Mouse (Mus musculus): ENCODE results near the gene Commd6. TPM values are rescaled to one million over a fixed set of nuclear protein-coding genes. Genes with fewer than 3 reads are reported as not detected.

The Commd6 gene
- total and polyA plus RNA-seq, 2 experiments from 2014 or later, result 26.9 to 77.8 TPM

DNA sequence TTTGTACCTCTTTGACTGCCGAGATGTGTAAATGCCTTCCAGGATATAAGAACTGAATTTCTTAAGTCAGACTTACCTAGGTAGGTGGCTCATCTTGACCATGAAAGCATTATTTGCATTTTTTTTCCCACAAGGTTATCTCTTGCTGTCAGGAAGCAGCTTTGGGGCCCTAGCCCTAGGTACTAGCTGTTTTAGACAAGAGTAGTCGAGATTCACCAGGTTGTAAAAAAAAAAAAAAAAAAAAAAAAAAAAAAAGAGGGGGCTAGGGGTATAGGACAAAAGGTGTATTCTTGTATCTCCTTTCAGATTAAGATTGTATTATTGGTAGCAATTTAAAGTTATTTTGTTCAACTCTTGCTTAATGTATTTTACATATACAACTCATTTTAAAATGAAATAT, 9.9 kb downstream of the Commd6 start:
- no peak overlapping the region for H3K4me2 ChIP-seq (ENCODE audit: low read depth, low read length, poor library complexity, severe bottlenecking)
- ATAC-seq (ENCODE audit: low FRiP score), result no peak
- H3K4me1 ChIP-seq (ENCODE audit: insufficient read depth, low read length), result no peaks in the 10 kb centered on the region
- H3K27ac ChIP-seq (ENCODE audit: low read depth, low read length), result no peak overlapping the region
- DNase-seq (ENCODE audit: low spot score), result no peak
- peaks cover 11% of the 10 kb centered on the region; the same call in 1 of the 2 replicates for H3K36me3 ChIP-seq (ENCODE audit: insufficient read depth, low read length)
- H3K9me3 ChIP-seq (ENCODE audit: low read length), result no peaks in the 10 kb centered on the region
- no peak for TF ChIP-seq CTCF (IDR thresholded peaks at IDR 0.05)
- WGBS, result 91% methylated on average over 2 of the region's 2 CpGs
- H3K27me3 ChIP-seq (ENCODE audit: insufficient read depth, low read length), result no peaks in the 10 kb centered on the region
- H3K9ac ChIP-seq (replicated peaks; ENCODE audit: low read length, poor library complexity, severe bottlenecking), result no peak overlapping the region
- H3K4me3 ChIP-seq (ENCODE audit: low read depth, low read length), result no peak overlapping the region

DNA sequence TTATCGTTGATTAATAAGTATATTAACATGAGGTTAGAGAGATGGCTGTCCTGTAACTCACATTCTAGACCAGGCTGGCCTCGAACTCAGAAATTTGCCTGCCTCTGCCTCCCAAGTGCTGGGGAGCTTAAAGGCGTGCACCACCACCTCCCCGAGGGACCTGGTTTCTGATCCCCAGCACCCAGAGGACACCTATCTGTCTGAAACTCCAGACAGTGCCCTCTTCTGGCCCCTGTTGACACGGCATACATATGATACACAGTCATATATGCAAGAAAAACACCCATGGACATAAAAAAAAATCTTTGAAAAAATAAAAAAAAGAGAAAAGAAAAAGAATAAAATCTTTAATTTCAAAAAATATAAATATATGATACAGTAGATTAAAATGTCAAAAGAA, 22.8 kb downstream of the Commd6 start:
- Histone ChIP-seq H3K27me3 (ENCODE audit: insufficient read depth, low read length) (no peaks in the 10 kb centered on the region), H3K36me3 (ENCODE audit: insufficient read depth, low read length) (no peaks in the 10 kb centered on the region), H3K9ac (replicated peaks; ENCODE audit: low read length, poor library complexity, severe bottlenecking) (no peak overlapping the region), H3K4me1 (ENCODE audit: insufficient read depth, low read length) (no peaks in the 10 kb centered on the region), H3K9me3 (ENCODE audit: low read length) (no peaks in the 10 kb centered on the region), H3K4me3 (ENCODE audit: low read depth, low read length) (no peak overlapping the region), H3K4me2 (ENCODE audit: low read depth, low read length, poor library complexity, severe bottlenecking) (no peak overlapping the region), H3K27ac (ENCODE audit: low read depth, low read length) (no peak overlapping the region)
- ATAC-seq (ENCODE audit: low FRiP score), result no peak
- WGBS, result 92% methylated on average over 5 of the region's 5 CpGs
- no peak for DNase-seq (ENCODE audit: low spot score)
- TF ChIP-seq CTCF (IDR thresholded peaks at IDR 0.05), result no peak

DNA sequence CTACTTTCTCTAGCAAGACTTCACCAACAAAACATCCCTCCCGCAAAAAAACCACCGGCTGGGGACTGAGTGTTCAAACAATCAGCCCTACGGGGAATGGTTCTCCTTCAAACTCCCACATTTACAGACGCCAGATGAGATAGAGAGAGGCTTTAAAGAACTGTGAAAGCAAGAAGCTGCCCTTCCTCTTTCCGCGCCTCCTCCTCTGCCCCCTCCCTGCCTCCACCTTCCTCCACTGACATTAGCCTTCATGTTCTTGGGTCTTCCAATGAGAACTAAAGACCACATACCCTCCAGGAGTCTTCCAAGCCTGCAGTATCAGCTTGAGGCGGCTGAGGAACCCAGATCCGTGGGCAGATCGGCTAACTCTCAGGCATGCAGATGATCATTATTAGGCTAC, 24.3 kb downstream of the Commd6 start:
- Histone ChIP-seq H3K9ac (replicated peaks; ENCODE audit: low read length, poor library complexity, severe bottlenecking) (no peak overlapping the region), H3K4me2 (ENCODE audit: low read depth, low read length, poor library complexity, severe bottlenecking) (no peak overlapping the region), H3K27ac (ENCODE audit: low read depth, low read length) (no peak overlapping the region), H3K9me3 (ENCODE audit: low read length) (no peaks in the 10 kb centered on the region), H3K4me1 (ENCODE audit: insufficient read depth, low read length) (no peaks in the 10 kb centered on the region), H3K36me3 (ENCODE audit: insufficient read depth, low read length) (no peaks in the 10 kb centered on the region), H3K27me3 (ENCODE audit: insufficient read depth, low read length) (no peaks in the 10 kb centered on the region), H3K4me3 (ENCODE audit: low read depth, low read length) (no peak overlapping the region)
- DNase-seq (ENCODE audit: low spot score) (no peak), ATAC-seq (ENCODE audit: low FRiP score) (no peak)
- WGBS, result 85% methylated on average over 8 of the region's 9 CpGs
- no peak for TF ChIP-seq CTCF (IDR thresholded peaks at IDR 0.05)

DNA sequence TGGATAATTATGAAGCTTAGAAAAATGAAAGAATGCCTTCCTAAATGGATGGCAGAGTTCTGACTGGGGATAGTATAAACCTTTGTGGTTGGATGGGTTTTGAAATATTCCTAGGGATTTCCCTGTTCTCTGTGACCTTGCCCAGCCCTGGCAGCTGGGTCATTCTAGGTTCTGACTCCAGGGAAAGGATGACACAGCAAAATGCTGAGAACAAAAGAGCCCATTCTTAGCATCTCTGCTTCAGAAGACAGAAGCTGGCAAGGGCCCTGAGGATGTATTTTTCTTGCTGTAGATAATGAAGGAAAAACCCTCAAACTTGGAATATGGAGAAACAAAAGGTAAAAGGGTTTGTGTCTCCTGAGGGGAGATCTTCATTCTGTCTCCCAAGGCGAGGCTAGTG, 27.3 kb downstream of the Commd6 start:
- H3K9ac ChIP-seq (replicated peaks; ENCODE audit: low read length, poor library complexity, severe bottlenecking), result no peak overlapping the region
- H3K36me3 ChIP-seq (ENCODE audit: insufficient read depth, low read length), result no peaks in the 10 kb centered on the region
- no peak overlapping the region for H3K4me3 ChIP-seq (ENCODE audit: low read depth, low read length)
- DNase-seq (ENCODE audit: low spot score) (no peak), ATAC-seq (ENCODE audit: low FRiP score) (no peak)
- H3K9me3 ChIP-seq (ENCODE audit: low read length), result no peaks in the 10 kb centered on the region
- H3K4me1 ChIP-seq (ENCODE audit: insufficient read depth, low read length), result no peaks in the 10 kb centered on the region
- WGBS, result 58% methylated on average over 1 of the region's 1 CpGs
- no peak overlapping the region for H3K27ac ChIP-seq (ENCODE audit: low read depth, low read length)
- H3K4me2 ChIP-seq (ENCODE audit: low read depth, low read length, poor library complexity, severe bottlenecking), result no peak overlapping the region
- H3K27me3 ChIP-seq (ENCODE audit: insufficient read depth, low read length), result no peaks in the 10 kb centered on the region
- no peak for TF ChIP-seq CTCF (IDR thresholded peaks at IDR 0.05)

DNA sequence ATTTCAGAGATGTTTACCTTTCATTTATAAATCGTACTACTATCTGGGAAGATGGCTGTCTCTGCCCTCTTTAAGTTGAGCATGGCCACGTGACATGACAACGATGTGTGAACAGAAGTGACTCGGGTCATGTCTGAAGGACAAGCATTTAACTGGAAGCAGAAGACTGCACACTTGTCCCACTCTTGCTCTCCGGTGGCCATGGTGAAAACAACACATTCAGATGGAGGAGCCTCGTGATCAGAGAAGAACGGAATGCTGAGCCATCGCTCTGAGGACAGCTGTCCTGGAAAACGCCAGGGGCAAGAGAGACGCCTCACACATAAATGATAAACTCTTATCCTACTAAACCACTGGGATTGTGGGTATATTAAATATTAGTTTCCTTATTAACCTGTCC, 29.8 kb downstream of the Commd6 start:
- Histone ChIP-seq H3K4me2 (ENCODE audit: low read depth, low read length, poor library complexity, severe bottlenecking) (no peak overlapping the region), H3K9me3 (ENCODE audit: low read length) (no peaks in the 10 kb centered on the region), H3K36me3 (ENCODE audit: insufficient read depth, low read length) (no peaks in the 10 kb centered on the region), H3K27ac (ENCODE audit: low read depth, low read length) (no peak overlapping the region), H3K9ac (replicated peaks; ENCODE audit: low read length, poor library complexity, severe bottlenecking) (no peak overlapping the region), H3K27me3 (ENCODE audit: insufficient read depth, low read length) (no peaks in the 10 kb centered on the region), H3K4me1 (ENCODE audit: insufficient read depth, low read length) (peaks cover 2% of the 10 kb centered on the region; the same call in 1 of the 2 replicates), H3K4me3 (ENCODE audit: low read depth, low read length) (no peak overlapping the region)
- WGBS, result 85% methylated on average over 10 of the region's 10 CpGs
- DNase-seq (ENCODE audit: low spot score) (no peak), ATAC-seq (ENCODE audit: low FRiP score) (no peak)
- no peak for TF ChIP-seq CTCF (IDR thresholded peaks at IDR 0.05)

DNA sequence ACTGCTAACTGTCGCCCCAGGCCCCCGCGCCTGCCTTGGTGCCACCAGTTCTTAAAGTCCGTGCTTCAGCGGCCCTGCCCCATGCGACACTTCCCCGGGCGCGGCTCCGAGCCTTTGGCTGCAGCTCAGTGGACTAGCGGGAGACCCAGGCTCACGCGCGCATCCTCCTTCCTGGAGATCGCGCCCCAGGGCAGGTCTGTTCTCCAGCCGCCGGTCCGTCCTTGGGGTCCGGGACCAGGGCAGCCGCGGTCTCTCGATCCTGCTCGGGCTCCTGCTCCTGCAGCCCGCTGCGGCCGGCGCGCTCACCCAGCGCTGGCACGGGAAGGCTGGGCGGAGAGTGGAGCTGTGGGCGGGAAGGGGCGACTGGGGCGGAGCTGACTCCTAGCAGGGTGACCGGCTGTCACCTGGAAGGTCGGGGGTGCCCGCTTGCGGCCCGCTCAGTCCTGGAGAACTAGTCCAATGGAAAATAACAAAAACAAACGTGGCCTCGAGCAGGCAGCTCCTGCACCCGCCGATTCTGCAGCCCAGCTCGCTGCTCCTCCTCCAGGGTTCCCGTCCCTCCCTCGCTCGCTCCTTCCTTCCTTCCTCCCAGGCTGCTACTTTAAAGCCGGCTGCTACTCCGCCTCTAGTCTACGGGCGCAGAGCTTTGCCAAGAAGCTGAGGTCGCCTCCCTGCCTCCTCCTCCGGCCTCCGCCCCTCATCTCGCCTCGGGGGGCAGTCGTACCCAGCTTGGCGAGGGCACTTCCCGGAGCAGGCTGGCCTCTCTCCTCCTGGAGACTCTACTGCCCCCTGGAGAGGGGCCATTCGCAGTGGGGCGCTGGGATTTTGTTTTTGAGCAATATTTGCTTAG, 31.7 kb downstream of the Commd6 start, which contains the start of gene Tbc1d4:
Gene Tbc1d4 (minus strand): TSS at position 673 of the 850 bp plus-strand sequence.
- TF ChIP-seq CTCF (IDR thresholded peaks at IDR 0.05), result peak; percentile 79
- no peaks in the 10 kb centered on the region for H3K9me3 ChIP-seq (ENCODE audit: low read length)
- DNase-seq (ENCODE audit: low spot score) (peak; percentile 83), ATAC-seq (ENCODE audit: low FRiP score) (peak; percentile 85)
- H3K4me3 ChIP-seq (ENCODE audit: low read depth, low read length), result peak within 1 kb of the TSS; percentile 81
- H3K27me3 ChIP-seq (ENCODE audit: insufficient read depth, low read length), result no peaks in the 10 kb centered on the region
- no peaks in the 10 kb centered on the region for H3K36me3 ChIP-seq (ENCODE audit: insufficient read depth, low read length)
- H3K9ac ChIP-seq (replicated peaks; ENCODE audit: low read length, poor library complexity, severe bottlenecking), result peak within 1 kb of the TSS; percentile 61
- WGBS, result under 1% methylated on average over 62 of the region's 62 CpGs
- H3K27ac ChIP-seq (ENCODE audit: low read depth, low read length), result peak within 1 kb of the TSS; percentile 34; the same call in 1 of the 2 replicates
- peaks cover 2% of the 10 kb centered on the region; the same call in 1 of the 2 replicates for H3K4me1 ChIP-seq (ENCODE audit: insufficient read depth, low read length)
- H3K4me2 ChIP-seq (ENCODE audit: low read depth, low read length, poor library complexity, severe bottlenecking), result peak within 1 kb of the TSS; percentile 97
